Mouse (Mus musculus): ENCODE results near the gene Tbc1d19. TPM values are rescaled to one million over a fixed set of nuclear protein-coding genes. Genes with fewer than 3 reads are reported as not detected.

Tbc1d19 gene
- polyA plus RNA-seq, 1 experiment from 2014 or later, result 3.7 TPM

GRCm38 (mm10) chr5:53950189-53950588 lies 140.8 kb downstream of the Tbc1d19 start:
- Histone ChIP-seq H3K4me1 (ENCODE audit: insufficient read depth) (peaks cover 6% of the 10 kb centered on the region), H3K9me3 (ENCODE audit: low read length) (no peaks in the 10 kb centered on the region), H3K4me3 (ENCODE audit: low read depth, low read length) (no peak overlapping the region), H3K4me2 (ENCODE audit: low read depth, low read length) (no peak overlapping the region), H3K27ac (ENCODE audit: low read depth) (no peak overlapping the region), H3K27me3 (ENCODE audit: insufficient read depth, low read length) (no peaks in the 10 kb centered on the region), H3K9ac (replicated peaks) (no peak overlapping the region), H3K36me3 (replicated peaks; ENCODE audit: insufficient read depth, low read length) (no peaks in the 10 kb centered on the region)
- TF ChIP-seq CTCF (IDR thresholded peaks at IDR 0.05; ENCODE audit: low read depth) (no peak), EP300 (IDR thresholded peaks at IDR 0.05; ENCODE audit: low read depth) (no peak)
- DNase-seq (no peak), ATAC-seq (no peak)
- 77% methylated on average over 7 of the region's 7 CpGs for WGBS (ENCODE audit: insufficient replicate concordance)

GRCm38 (mm10) chr5:53953216-53953615 lies 143.8 kb downstream of the Tbc1d19 start:
- DNase-seq (no peak), ATAC-seq (no peak)
- no peaks in the 10 kb centered on the region for H3K27me3 ChIP-seq (ENCODE audit: insufficient read depth, low read length)
- H3K27ac ChIP-seq (ENCODE audit: low read depth), result no peak overlapping the region
- H3K4me1 ChIP-seq (ENCODE audit: insufficient read depth), result peaks cover 3% of the 10 kb centered on the region; the same call in 1 of the 2 replicates
- no peaks in the 10 kb centered on the region for H3K9me3 ChIP-seq (ENCODE audit: low read length)
- no peaks in the 10 kb centered on the region for H3K36me3 ChIP-seq (replicated peaks; ENCODE audit: insufficient read depth, low read length)
- no peak overlapping the region for H3K9ac ChIP-seq (replicated peaks)
- no peak for TF ChIP-seq EP300 (IDR thresholded peaks at IDR 0.05; ENCODE audit: low read depth)
- TF ChIP-seq CTCF (IDR thresholded peaks at IDR 0.05; ENCODE audit: low read depth), result no peak
- H3K4me2 ChIP-seq (ENCODE audit: low read depth, low read length), result no peak overlapping the region
- H3K4me3 ChIP-seq (ENCODE audit: low read depth, low read length), result no peak overlapping the region

Other genes with a start within 250 kb of the Tbc1d19 start
- 0.12 and 0.19 TPM in 2 replicates for gene Cckar, start 101.9 kb upstream of the Tbc1d19 start, polyA plus RNA-seq (2015; fragmentation: Nextera tagmentation; extraction: Ambion mirVana)
- 5.4 and 6.3 TPM in 2 replicates for gene Stim2, start 188.9 kb downstream of the Tbc1d19 start, polyA plus RNA-seq (2015; fragmentation: Nextera tagmentation; extraction: Ambion mirVana)